Mouse (Mus musculus) E14TG2a.4 (cell line): ENCODE measurements at regions not wholly inside any gene's neighbourhood (a gene's known extent, or its start where the extent isn't known, plus 50 kb on each side); places are given as distances from the start of the nearest gene placed in this dataset.

Experiments used
- H3K27me3 ChIP-seq: 2 replicates; pipeline ENCODE4 v1.6.1; 2014; ENCODE audit warnings: low read length, control low read depth; ENCODE audit not compliant: insufficient read depth
- H3K36me3 ChIP-seq: 2 replicates; pipeline ENCODE4 v1.6.1; 2014; ENCODE audit warnings: low read length, control low read depth; ENCODE audit not compliant: insufficient read depth
- H3K4me1 ChIP-seq: replicated peaks from 2 replicates; pipeline ENCODE4 v1.6.1; 2014; ENCODE audit warnings: low read depth, low read length, control low read depth
- H3K4me3 ChIP-seq: replicated peaks from 2 replicates; pipeline ENCODE4 v1.5.1; 2014; ENCODE audit warnings: mild to moderate bottlenecking, low read length
- H3K9me3 ChIP-seq: 2 replicates; pipeline ENCODE4 v1.6.1; 2014; ENCODE audit warnings: low read length, control low read depth
- CTCF ChIP-seq: conservative IDR thresholded peaks from 2 replicates; pipeline ENCODE4 v1.5.1; 2014; ENCODE audit warnings: low read length
- NANOG ChIP-seq: IDR thresholded peaks from 2 replicates; pipeline ENCODE4 v1.6.1; 2014; ENCODE audit warnings: borderline replicate concordance, low read length, mixed read lengths
- POU5F1 ChIP-seq: IDR thresholded peaks from 2 replicates; pipeline ENCODE4 v1.6.1; 2014; ENCODE audit warnings: low read length, borderline replicate concordance

DNA sequence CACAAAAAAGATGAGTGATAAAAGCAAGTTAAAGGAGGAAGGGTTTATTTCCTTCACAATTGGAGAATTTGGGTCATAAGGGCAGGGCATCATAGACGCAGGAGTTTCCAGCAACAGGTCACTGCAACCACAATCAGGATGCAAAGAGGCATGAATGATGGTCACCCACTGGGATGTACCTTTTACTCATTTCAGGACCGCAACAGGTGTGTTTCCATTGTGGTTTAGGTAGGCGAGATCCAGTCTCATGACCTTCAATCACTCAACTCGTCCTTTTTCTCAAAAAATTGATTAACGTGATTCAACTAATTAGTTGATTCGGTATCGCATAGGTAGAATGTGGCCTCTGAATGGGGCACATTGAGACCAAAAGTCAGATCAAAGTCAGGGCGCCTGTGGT is 50.4 kb upstream of the Acsl1 start:
- TF ChIP-seq POU5F1 (no peak), NANOG (no peak), CTCF (no peak)
- no peak overlapping the region for H3K4me3 ChIP-seq
- H3K4me1 ChIP-seq, result no peaks in the 10 kb centered on the region

More for the DNA sequence above, 50.4 kb upstream of the Acsl1 start:
- Histone ChIP-seq H3K36me3 (no peaks in the 10 kb centered on the region), H3K9me3 (no peaks in the 10 kb centered on the region; the same call in 1 of the 2 replicates), H3K27me3 (no peaks in the 10 kb centered on the region)
